Mouse (Mus musculus): Measurements from ENCODE around the gene Rfx7.

GRCm38 (mm10) chr9:72613884-72614283, 81.8 kb downstream of the Rfx7 start:
- TF ChIP-seq POLR2A (IDR thresholded peaks at IDR 0.05; ENCODE audit: low read depth, low read length), result no peak
- TF ChIP-seq CTCF (IDR thresholded peaks at IDR 0.05; ENCODE audit: borderline replicate concordance, insufficient read depth, low read length), result no peak

Data from embryonic fibroblast, embryonic 13.5 days (primary cell).